Mouse (Mus musculus) stomach, embryonic 16.5 days (tissue): ENCODE data around the gene Gp1ba. TPM values are rescaled to one million over a fixed set of nuclear protein-coding genes. Genes with fewer than 3 reads are reported as not detected.

Experiments
- ATAC-seq: fragments of 200-750 bp; cut with Nextera tagmentation; 2 replicates; pipeline ENCODE4 v1.8.0; 2017; ENCODE audit warnings: moderate number of reproducible peaks, moderate TSS enrichment; ENCODE audit not compliant: insufficient read depth, low FRiP score
- H3K27ac ChIP-seq: fragments of 300-500 bp; sonication (generic); 2 replicates; pipeline ENCODE4 v1.5.1; 2014; ENCODE audit warnings: low read length
- H3K27me3 ChIP-seq: fragments of 300-500 bp; sonication (generic); 2 replicates; pipeline ENCODE4 v1.6.1; 2014; ENCODE audit warnings: low read length, control low read depth, mixed read lengths; ENCODE audit not compliant: control insufficient read depth, insufficient read depth
- H3K36me3 ChIP-seq: fragments of 300-500 bp; sonication (generic); 2 replicates; pipeline ENCODE4 v1.6.1; 2014; ENCODE audit warnings: low read length; ENCODE audit not compliant: control insufficient read depth, insufficient read depth
- H3K4me1 ChIP-seq: fragments of 300-500 bp; sonication (generic); 2 replicates; pipeline ENCODE4 v1.6.1; 2014; ENCODE audit warnings: low read length, control low read depth, mixed read lengths; ENCODE audit not compliant: control insufficient read depth, insufficient read depth
- H3K4me2 ChIP-seq: fragments of 300-500 bp; sonication (generic); 2 replicates; pipeline ENCODE4 v1.6.1; 2014; ENCODE audit warnings: low read depth, low read length, mixed read lengths
- H3K4me3 ChIP-seq: fragments of 300-500 bp; sonication (generic); replicated peaks from 2 replicates; pipeline ENCODE4 v1.5.1; 2014; ENCODE audit warnings: mild to moderate bottlenecking, low read length
- H3K9ac ChIP-seq: fragments of 300-500 bp; sonication (generic); 2 replicates; pipeline ENCODE4 v1.6.1; 2014; ENCODE audit warnings: low read length
- H3K9me3 ChIP-seq: fragments of 300-500 bp; sonication (generic); replicated peaks from 2 replicates; pipeline ENCODE4 v1.6.1; 2016; ENCODE audit warnings: low read length, control low read depth; ENCODE audit not compliant: control insufficient read depth
- WGBS: fragments of 180-500 bp; shearing (Covaris S2); extraction: QIAGEN DNeasy Blood & Tissue Kit; methylation state at CpG from one replicate; pipeline ENCODE4 v1.1.7; 2014; 5-methylcytosine and 5-hydroxymethylcytosine counted together
- polyA plus RNA-seq: library from polyadenylated mRNA; unstranded; fragments of >200 nt; fragmentation: Nextera tagmentation; extraction: Ambion mirVana; gene quantifications from 2 replicates; pipeline ENCODE4 v1.2.1, GENCODE M21; 2015

Gp1ba gene
- polyA plus RNA-seq, 1 experiment from 2014 or later: 0.19 TPM

GRCm38 (mm10) chr11:70669582-70670345 is 30.8 kb downstream of the Gp1ba start:
- Histone ChIP-seq H3K27ac (peak overlapping the region; percentile 99), H3K27me3 (no peaks in the 10 kb centered on the region), H3K4me2 (peak overlapping the region; percentile 87), H3K36me3 (peaks cover 2% of the 10 kb centered on the region; the same call in 1 of the 2 replicates), H3K4me1 (peaks cover 21% of the 10 kb centered on the region), H3K4me3 (peak overlapping the region; percentile 73), H3K9me3 (no peaks in the 10 kb centered on the region), H3K9ac (peak overlapping the region; percentile 84)
- ATAC-seq: peak; percentile 15; the same call in 1 of the 2 replicates
- 0% methylated on average over 31 of the region's 31 CpGs for WGBS

GRCm38 (mm10) chr11:70670483-70670882 is 31.6 kb downstream of the Gp1ba start:
- Histone ChIP-seq H3K4me3 (peak overlapping the region; percentile 73), H3K4me1 (peaks cover 21% of the 10 kb centered on the region), H3K9me3 (no peaks in the 10 kb centered on the region), H3K27ac (peak overlapping the region; percentile 99), H3K9ac (peak overlapping the region; percentile 84), H3K36me3 (0 out of 2 replicates have a peak, but pooled peaks cover 5% of the 10 kb centered on the region), H3K4me2 (peak overlapping the region; percentile 87), H3K27me3 (no peaks in the 10 kb centered on the region)
- no peak for ATAC-seq
- WGBS: 35% methylated on average over 14 of the region's 14 CpGs

GRCm38 (mm10) chr11:70671333-70672047 is 32.6 kb downstream of the Gp1ba start:
- Histone ChIP-seq H3K27me3 (no peaks in the 10 kb centered on the region), H3K36me3 (0 out of 2 replicates have a peak, but pooled peaks cover 5% of the 10 kb centered on the region), H3K4me2 (no peak overlapping the region), H3K4me3 (no peak overlapping the region), H3K27ac (no peak overlapping the region), H3K4me1 (peaks cover 21% of the 10 kb centered on the region), H3K9me3 (no peaks in the 10 kb centered on the region), H3K9ac (0 out of 2 replicates have a peak overlapping the region, but pooled peaks have one; percentile 7)
- 86% methylated on average over 16 of the region's 16 CpGs for WGBS
- no peak for ATAC-seq

- no peaks in the 10 kb centered on the region for H3K27me3 ChIP-seq
- H3K9ac ChIP-seq: no peak overlapping the region
- no peak overlapping the region for H3K27ac ChIP-seq
- 85% methylated on average over 6 of the region's 6 CpGs for WGBS
- H3K36me3 ChIP-seq: peaks cover 6% of the 10 kb centered on the region; the same call in 1 of the 2 replicates
- ATAC-seq: no peak
- H3K9me3 ChIP-seq: no peaks in the 10 kb centered on the region
- H3K4me1 ChIP-seq: peaks cover 10% of the 10 kb centered on the region; the same call in 1 of the 2 replicates
- H3K4me2 ChIP-seq: no peak overlapping the region
- no peak overlapping the region for H3K4me3 ChIP-seq
These were observed 35.1 kb downstream of the Gp1ba start for GRCm38 (mm10) chr11:70674014-70674413.

- Histone ChIP-seq H3K27ac (no peak overlapping the region), H3K9ac (no peak overlapping the region), H3K4me2 (no peak overlapping the region), H3K4me1 (peaks cover 10% of the 10 kb centered on the region; the same call in 1 of the 2 replicates), H3K4me3 (no peak overlapping the region), H3K27me3 (no peaks in the 10 kb centered on the region), H3K36me3 (peaks cover 10% of the 10 kb centered on the region; the same call in 1 of the 2 replicates), H3K9me3 (no peaks in the 10 kb centered on the region)
- ATAC-seq: no peak
- 66% methylated on average over 11 of the region's 11 CpGs for WGBS
These were observed 35.6 kb downstream of the Gp1ba start for GRCm38 (mm10) chr11:70674501-70674900.

- Histone ChIP-seq H3K36me3 (peaks cover 10% of the 10 kb centered on the region; the same call in 1 of the 2 replicates), H3K9ac (no peak overlapping the region), H3K4me3 (no peak overlapping the region), H3K4me1 (peaks cover 6% of the 10 kb centered on the region; the same call in 1 of the 2 replicates), H3K4me2 (no peak overlapping the region), H3K9me3 (no peaks in the 10 kb centered on the region), H3K27ac (no peak overlapping the region), H3K27me3 (no peaks in the 10 kb centered on the region)
- ATAC-seq: no peak
- WGBS: 70% methylated on average over 9 of the region's 9 CpGs
These were observed 39.2 kb downstream of the Gp1ba start for GRCm38 (mm10) chr11:70678092-70678491.

- 71% methylated on average over 2 of the region's 2 CpGs for WGBS
- H3K4me2 ChIP-seq: no peak overlapping the region
- H3K4me1 ChIP-seq: peaks cover 6% of the 10 kb centered on the region; the same call in 1 of the 2 replicates
- H3K27ac ChIP-seq: no peak overlapping the region
- H3K4me3 ChIP-seq: no peak overlapping the region
- no peak overlapping the region for H3K9ac ChIP-seq
- ATAC-seq: no peak
- no peaks in the 10 kb centered on the region for H3K9me3 ChIP-seq
- no peaks in the 10 kb centered on the region for H3K27me3 ChIP-seq
- peaks cover 10% of the 10 kb centered on the region; the same call in 1 of the 2 replicates for H3K36me3 ChIP-seq
These were observed 39.7 kb downstream of the Gp1ba start for GRCm38 (mm10) chr11:70678576-70678975.

- peaks cover 6% of the 10 kb centered on the region; the same call in 1 of the 2 replicates for H3K4me1 ChIP-seq
- H3K4me2 ChIP-seq: no peak overlapping the region
- ATAC-seq: no peak
- no peak overlapping the region for H3K4me3 ChIP-seq
- 94% methylated on average over 8 of the region's 8 CpGs for whole genome bisulfite sequencing
- H3K27me3 ChIP-seq: no peaks in the 10 kb centered on the region
- H3K9ac ChIP-seq: no peak overlapping the region
- no peak overlapping the region for H3K27ac ChIP-seq
- H3K9me3 ChIP-seq: no peaks in the 10 kb centered on the region
- peaks cover 10% of the 10 kb centered on the region; the same call in 1 of the 2 replicates for H3K36me3 ChIP-seq
These were observed 40.4 kb downstream of the Gp1ba start for GRCm38 (mm10) chr11:70679361-70679760.

GRCm38 (mm10) chr11:70679894-70680293 is 41.0 kb downstream of the Gp1ba start:
- H3K27ac ChIP-seq: no peak overlapping the region
- ATAC-seq: no peak
- H3K9me3 ChIP-seq: no peaks in the 10 kb centered on the region
- no peak overlapping the region for H3K4me2 ChIP-seq
- H3K4me3 ChIP-seq: no peak overlapping the region
- H3K36me3 ChIP-seq: peaks cover 10% of the 10 kb centered on the region; the same call in 1 of the 2 replicates
- WGBS: 88% methylated on average over 8 of the region's 8 CpGs
- H3K9ac ChIP-seq: no peak overlapping the region
- H3K27me3 ChIP-seq: no peaks in the 10 kb centered on the region
- H3K4me1 ChIP-seq: peaks cover 6% of the 10 kb centered on the region; the same call in 1 of the 2 replicates
